In the genomic region with DNA sequence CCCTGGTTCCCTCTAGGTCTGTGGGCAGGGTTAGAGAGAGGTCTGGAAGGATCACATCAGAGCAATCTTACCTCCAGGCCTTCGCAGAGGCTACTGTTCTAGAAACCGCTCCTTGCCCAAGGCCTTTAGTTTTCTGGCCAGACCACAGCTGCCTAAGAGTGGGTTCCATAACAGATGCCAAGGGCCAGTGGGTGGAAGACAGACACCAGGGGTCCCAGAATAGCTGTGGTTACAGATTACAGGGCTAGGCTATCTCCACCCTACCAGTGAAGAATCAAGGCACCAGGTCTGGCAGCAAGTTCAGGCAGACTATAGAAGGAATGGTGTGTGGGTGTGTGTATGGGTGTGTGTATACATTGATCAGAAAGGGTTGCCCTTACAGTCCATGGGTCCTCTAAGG, we compare ENCODE assay signal across 25 mouse cellular contexts. TPM values are rescaled to one million over a fixed set of nuclear protein-coding genes. Genes with fewer than 3 reads are reported as not detected.
DNase-seq lines count a peak whose midpoint lies in the region; ATAC-seq and TF ChIP-seq lines count a peak whose summit lies in the region.
"Had no signal": no experiment of that assay in that cellular context is flagged by ENCODE, and none has a peak within 500 bp of the region (broad histone marks: within the 10 kb centered on the region; RNA-seq: fewer than 3 reads in every experiment).

No protein-coding gene starts in this region.

- H3K36me3 ChIP-seq in liver, adult 2 months (ENCODE audit: control insufficient read depth, insufficient read depth, low read length): peaks cover 3% of the 10 kb centered on the region
- H3K36me3 ChIP-seq in liver, embryonic 11.5 days (ENCODE audit: control insufficient read depth, insufficient read depth, low read length): no peaks in the 10 kb centered on the region
- H3K36me3 ChIP-seq: forebrain, embryonic 15.5 days; heart, embryonic 10.5 days had no signal

- 0 out of 2 replicates have a peak, but pooled peaks have one; percentile 47 for ATAC-seq in frontal cortex, adult (ENCODE audit: low TSS enrichment)
- ATAC-seq in liver, embryonic 11.5 days (replicated peaks; ENCODE audit: low FRiP score): no peak
- ATAC-seq in common myeloid progenitor, adult 5-6 weeks (replicated peaks; ENCODE audit: low read depth, poor library complexity, severe bottlenecking): 0 out of 2 replicates have a peak, but pooled peaks have one; percentile 2
- ATAC-seq: forebrain, embryonic 15.5 days had no signal

- no peak overlapping the region for H3K9ac ChIP-seq in liver, adult 2 months (ENCODE audit: low read depth, low read length)
- no peak overlapping the region for H3K9ac ChIP-seq in liver, embryonic 11.5 days (ENCODE audit: low read depth, low read length)
- H3K9ac ChIP-seq: forebrain, embryonic 15.5 days; hindbrain, embryonic 14.5 days had no signal

- DNase-seq in frontal cortex, postnatal 36 days (ENCODE audit: low spot score in 2 of 2): no peak
- DNase-seq in liver, adult 2 months (ENCODE audit: extremely low read depth, low read depth, low spot score): no peak
- DNase-seq in liver, embryonic 11.5 days (ENCODE audit: low spot score): no peak
- no peak for DNase-seq in layer of hippocampus, adult 18-20 months (ENCODE audit: low spot score in 2 of 2)
- no peak for DNase-seq in layer of hippocampus, adult 9-10 months (ENCODE audit: low spot score)
- DNase-seq: adrenal gland, postnatal 10 days; cerebellum, adult 11-12 months; cerebellum, adult 9-10 months; cerebellum, postnatal 25 days had no signal

- no peak overlapping the region for H3K4me2 ChIP-seq in liver, embryonic 11.5 days
- H3K4me2 ChIP-seq: forebrain, embryonic 15.5 days; hindbrain, embryonic 14.5 days had no signal

- H3K27me3 ChIP-seq in liver, adult 2 months (ENCODE audit: control insufficient read depth, insufficient read depth, low read length): no peaks in the 10 kb centered on the region
- H3K27me3 ChIP-seq in liver, embryonic 11.5 days (replicated peaks; ENCODE audit: control insufficient read depth, insufficient read depth, low read length): no peaks in the 10 kb centered on the region
- H3K27me3 ChIP-seq: forebrain, embryonic 15.5 days had no signal

- no peak for TF ChIP-seq POLR2A in liver, adult 2 months (IDR thresholded peaks at IDR 0.05; ENCODE audit: extremely low read depth, insufficient read depth, low read length)

- H3K9me3 ChIP-seq in liver, embryonic 11.5 days (ENCODE audit: control insufficient read depth, low read length): no peaks in the 10 kb centered on the region
- H3K9me3 ChIP-seq: forebrain, embryonic 15.5 days; heart, embryonic 10.5 days had no signal

- no peak overlapping the region for H3K4me3 ChIP-seq in liver, adult 2 months (ENCODE audit: insufficient read depth, low read depth, low read length)
- no peak overlapping the region for H3K4me3 ChIP-seq in liver, embryonic 11.5 days (ENCODE audit: low read depth, low read length)
- H3K4me3 ChIP-seq: forebrain, embryonic 15.5 days; heart, embryonic 10.5 days had no signal

- TF ChIP-seq CTCF in liver, adult 2 months (IDR thresholded peaks at IDR 0.05; ENCODE audit: low read depth, low read length): no peak

- H3K4me1 ChIP-seq in liver, adult 2 months (ENCODE audit: control insufficient read depth, insufficient read depth, low read length): peaks cover 40% of the 10 kb centered on the region
- H3K4me1 ChIP-seq in liver, embryonic 11.5 days (replicated peaks; ENCODE audit: control insufficient read depth, insufficient read depth, low read length): no peaks in the 10 kb centered on the region
- H3K4me1 ChIP-seq: forebrain, embryonic 15.5 days; heart, embryonic 10.5 days had no signal

- 88% methylated on average over 2 of the region's 2 CpGs for WGBS in liver, adult 2 months
- 86% methylated on average over 2 of the region's 2 CpGs for WGBS in liver, embryonic 11.5 days

- peak overlapping the region; percentile 95; the same call in 1 of the 2 replicates for H3K27ac ChIP-seq in liver, adult 2 months (replicated peaks; ENCODE audit: insufficient read depth, low read depth, low read length)
- H3K27ac ChIP-seq in liver, embryonic 11.5 days (ENCODE audit: low read depth, low read length): no peak overlapping the region
- H3K27ac ChIP-seq: forebrain, embryonic 15.5 days; heart, embryonic 10.5 days; hindbrain, embryonic 14.5 days had no signal

- H3K79me2 ChIP-seq in liver, adult 2 months (ENCODE audit: control insufficient read depth, insufficient read depth, low read length): peaks cover 26% of the 10 kb centered on the region

RNA-seq across cellular contexts. Expression of gene Chst13, which starts 6.0 kb away (rescaled TPM):
- total RNA-seq in liver, adult 2 months (2014; rRNA removed): 9.3 and 11.9 TPM in 2 replicates
- polyA plus RNA-seq in liver, adult 2 months (2012; rRNA removed): 26.8 and 42.7 TPM in 2 replicates
- 16.7 and 17.4 TPM in 2 replicates for polyA plus RNA-seq in liver, embryonic 11.5 days (2014; fragmentation: Nextera tagmentation; extraction: Ambion mirVana)
- 0.29 TPM in 1 of 2 replicates, not detected in the other for total RNA-seq in common myeloid progenitor, adult 5-6 weeks (2017)
- total RNA-seq in layer of hippocampus, adult 18-20 months (2021): not detected
- total RNA-seq: gastrocnemius, adult 18-20 months; heart, adult 18-20 months; heart, postnatal 10 days; hematopoietic stem cell, adult 5-6 weeks; MEL had no signal
- polyA plus RNA-seq: forebrain, embryonic 15.5 days; heart, embryonic 14.5 days; hindbrain, embryonic 14.5 days had no signal

RNA-seq across cellular contexts. Expression of gene Uroc1, which starts 14.1 kb away (rescaled TPM):
- total RNA-seq in liver, adult 2 months (2014; rRNA removed): 239 and 296 TPM in 2 replicates
- 399 and 420 TPM in 2 replicates for polyA plus RNA-seq in liver, adult 2 months (2012; rRNA removed)
- polyA plus RNA-seq in liver, embryonic 11.5 days (2014; fragmentation: Nextera tagmentation; extraction: Ambion mirVana): 2.6 and 3.0 TPM in 2 replicates
- not detected in 2 replicates for total RNA-seq in common myeloid progenitor, adult 5-6 weeks (2017)
- total RNA-seq in layer of hippocampus, adult 18-20 months (2021): not detected
- total RNA-seq: gastrocnemius, postnatal 25 days; heart, adult 18-20 months; heart, postnatal 10 days; hematopoietic stem cell, adult 5-6 weeks; MEL had no signal
- polyA plus RNA-seq: C2C12; forebrain, embryonic 11.5 days; forebrain, embryonic 15.5 days; frontal cortex, adult 2 months; heart, embryonic 14.5 days; hindbrain, embryonic 14.5 days had no signal

RNA-seq across cellular contexts. Expression of gene BC048671, which starts 18.0 kb away (rescaled TPM):
- total RNA-seq in liver, adult 2 months (2014; rRNA removed): not detected in 2 replicates
- not detected in 2 replicates for polyA plus RNA-seq in liver, adult 2 months (2012; rRNA removed)
- not detected in 2 replicates for polyA plus RNA-seq in liver, embryonic 11.5 days (2014; fragmentation: Nextera tagmentation; extraction: Ambion mirVana)
- total RNA-seq in common myeloid progenitor, adult 5-6 weeks (2017): not detected in 2 replicates
- total RNA-seq in layer of hippocampus, adult 18-20 months (2021): not detected
- total RNA-seq: adrenal gland, postnatal 10 days; adrenal gland, postnatal 4 days; gastrocnemius, adult 18-20 months; gastrocnemius, postnatal 25 days; heart, adult 18-20 months; heart, postnatal 10 days; hematopoietic stem cell, adult 5-6 weeks; MEL had no signal
- polyA plus RNA-seq: C2C12; forebrain, embryonic 11.5 days; forebrain, embryonic 15.5 days; frontal cortex, adult 2 months; heart, embryonic 10.5 days; heart, embryonic 14.5 days; hindbrain, embryonic 14.5 days had no signal

RNA-seq across cellular contexts. Expression of gene Zxdc, which starts 50.3 kb away (rescaled TPM):
- 9.8 and 13.3 TPM in 2 replicates for total RNA-seq in liver, adult 2 months (2014; rRNA removed)
- polyA plus RNA-seq in liver, adult 2 months (2012; rRNA removed): 9.1 and 10.1 TPM in 2 replicates
- 6.6 and 6.9 TPM in 2 replicates for polyA plus RNA-seq in liver, embryonic 11.5 days (2014; fragmentation: Nextera tagmentation; extraction: Ambion mirVana)
- total RNA-seq in common myeloid progenitor, adult 5-6 weeks (2017): 11.6 and 15.8 TPM in 2 replicates
- 10 to 100 TPM; 28.4 to 28.5 TPM for total RNA-seq in layer of hippocampus, adult 18-20 months (2021)

Comparison
In these comparisons a context has a peak if more than half of its experiments do, and no peak if none do; other contexts are left out.
1. RNA of gene Uroc1, which starts 14.1 kb away (total RNA-seq): 239 to 296 TPM in liver, adult 2 months; not detected in common myeloid progenitor, adult 5-6 weeks and not detected in layer of hippocampus, adult 18-20 months; every median in the first group is over 100 times any median in the second.